Mouse (Mus musculus) forebrain, embryonic 10.5 days (tissue): Measurements from ENCODE around the gene Sorbs2. TPM values are rescaled to one million over a fixed set of nuclear protein-coding genes. Genes with fewer than 3 reads are reported as not detected.

Source experiments
- DNase-seq: peaks from one replicate; pipeline ENCODE4 v3.0.0-alpha.2; 2017; ENCODE audit warnings: low spot score; ENCODE audit errors: extremely low spot score
- H3K27ac ChIP-seq: fragments of 300-500 bp; sonication (generic); 2 replicates; pipeline ENCODE4 v1.5.1; 2016; ENCODE audit warnings: mild to moderate bottlenecking
- H3K27me3 ChIP-seq: fragments of 300-500 bp; sonication (generic); 2 replicates; pipeline ENCODE4 v1.6.1; 2016; ENCODE audit warnings: mild to moderate bottlenecking; ENCODE audit not compliant: poor library complexity, severe bottlenecking
- H3K36me3 ChIP-seq: fragments of 300-500 bp; sonication (generic); replicated peaks from 2 replicates; pipeline ENCODE4 v1.6.1; 2016; ENCODE audit warnings: mild to moderate bottlenecking, moderate library complexity
- H3K4me1 ChIP-seq: fragments of 300-500 bp; sonication (generic); 2 replicates; pipeline ENCODE4 v1.6.1; 2016
- H3K4me3 ChIP-seq: fragments of 300-500 bp; sonication (generic); 2 replicates; pipeline ENCODE4 v1.5.1; 2016; ENCODE audit warnings: mild to moderate bottlenecking, moderate library complexity
- H3K9me3 ChIP-seq: fragments of 300-500 bp; sonication (generic); 2 replicates; pipeline ENCODE4 v1.6.1; 2016; ENCODE audit warnings: mild to moderate bottlenecking, moderate library complexity
- WGBS: fragments of 180-500 bp; shearing (Covaris S2); methylation state at CpG from one replicate; pipeline ENCODE4 v1.1.7; 2016; 5-methylcytosine and 5-hydroxymethylcytosine counted together
- polyA plus RNA-seq: library from polyadenylated mRNA; unstranded; fragments of >200 nt; fragmentation: Nextera tagmentation; extraction: Ambion mirVana; gene quantifications from 2 replicates; pipeline ENCODE4 v1.2.1, GENCODE M21; 2016

The Sorbs2 gene
- polyA plus RNA-seq, 1 experiment from 2014 or later = 48.3 TPM

GRCm38 (mm10) chr8:45755972-45756371, 248.4 kb downstream of the Sorbs2 start:
- no peak for DNase-seq
- Histone ChIP-seq H3K4me1 (no peaks in the 10 kb centered on the region), H3K27me3 (no peaks in the 10 kb centered on the region), H3K9me3 (no peaks in the 10 kb centered on the region), H3K27ac (no peak overlapping the region), H3K4me3 (no peak overlapping the region), H3K36me3 (no peaks in the 10 kb centered on the region)
- WGBS = 93% methylated on average over 7 of the region's 7 CpGs

- H3K27ac ChIP-seq = no peak overlapping the region
- no peak overlapping the region for H3K4me3 ChIP-seq
- no peak for DNase-seq
- H3K36me3 ChIP-seq = peaks cover 8% of the 10 kb centered on the region
- no peaks in the 10 kb centered on the region for H3K27me3 ChIP-seq
- H3K9me3 ChIP-seq = no peaks in the 10 kb centered on the region
- H3K4me1 ChIP-seq = peaks cover 6% of the 10 kb centered on the region
- WGBS = 89% methylated on average over 9 of the region's 9 CpGs
Observed at GRCm38 (mm10) chr8:45760622-45761021, 253.0 kb downstream of the Sorbs2 start.

GRCm38 (mm10) chr8:45761053-45761452, 253.5 kb downstream of the Sorbs2 start:
- H3K36me3 ChIP-seq = peaks cover 8% of the 10 kb centered on the region

GRCm38 (mm10) chr8:45762982-45763689, 255.5 kb downstream of the Sorbs2 start:
- Histone ChIP-seq H3K4me1 (peaks cover 6% of the 10 kb centered on the region), H3K4me3 (no peak overlapping the region), H3K27me3 (no peaks in the 10 kb centered on the region), H3K27ac (no peak overlapping the region), H3K36me3 (peaks cover 8% of the 10 kb centered on the region), H3K9me3 (no peaks in the 10 kb centered on the region)
- 85% methylated on average over 15 of the region's 15 CpGs for WGBS
- no peak for DNase-seq

More at GRCm38 (mm10) chr8:45761053-45761452, 253.5 kb downstream of the Sorbs2 start:
- Histone ChIP-seq H3K4me3 (no peak overlapping the region), H3K9me3 (no peaks in the 10 kb centered on the region), H3K27ac (no peak overlapping the region), H3K4me1 (peaks cover 6% of the 10 kb centered on the region), H3K27me3 (no peaks in the 10 kb centered on the region)
- DNase-seq = no peak
- 88% methylated on average over 1 of the region's 1 CpGs for WGBS

GRCm38 (mm10) chr8:45763690-45764342, 256.2 kb downstream of the Sorbs2 start:
- WGBS = 70% methylated on average over 11 of the region's 11 CpGs
- H3K36me3 ChIP-seq = peaks cover 10% of the 10 kb centered on the region
- H3K27me3 ChIP-seq = no peaks in the 10 kb centered on the region
- H3K4me1 ChIP-seq = peaks cover 6% of the 10 kb centered on the region
- H3K27ac ChIP-seq = no peak overlapping the region
- H3K9me3 ChIP-seq = no peaks in the 10 kb centered on the region
- no peak for DNase-seq
- no peak overlapping the region for H3K4me3 ChIP-seq

GRCm38 (mm10) chr8:45766138-45766537, 258.6 kb downstream of the Sorbs2 start:
- H3K4me1 ChIP-seq = peaks cover 6% of the 10 kb centered on the region
- 86% methylated on average over 11 of the region's 11 CpGs for WGBS

GRCm38 (mm10) chr8:45774841-45775240, 267.3 kb downstream of the Sorbs2 start:
- H3K4me1 ChIP-seq = no peaks in the 10 kb centered on the region
- WGBS = 91% methylated on average over 5 of the region's 5 CpGs
- H3K36me3 ChIP-seq = peaks cover 54% of the 10 kb centered on the region
- no peaks in the 10 kb centered on the region for H3K9me3 ChIP-seq
- DNase-seq = no peak
- no peaks in the 10 kb centered on the region for H3K27me3 ChIP-seq
- H3K27ac ChIP-seq = no peak overlapping the region
- no peak overlapping the region for H3K4me3 ChIP-seq

More at GRCm38 (mm10) chr8:45766138-45766537, 258.6 kb downstream of the Sorbs2 start:
- DNase-seq = no peak
- H3K4me3 ChIP-seq = no peak overlapping the region
- no peak overlapping the region for H3K27ac ChIP-seq
- H3K9me3 ChIP-seq = no peaks in the 10 kb centered on the region
- no peaks in the 10 kb centered on the region for H3K27me3 ChIP-seq
- H3K36me3 ChIP-seq = peaks cover 21% of the 10 kb centered on the region

GRCm38 (mm10) chr8:45775481-45775880, 267.9 kb downstream of the Sorbs2 start:
- Histone ChIP-seq H3K27me3 (no peaks in the 10 kb centered on the region), H3K9me3 (no peaks in the 10 kb centered on the region), H3K36me3 (peaks cover 48% of the 10 kb centered on the region), H3K27ac (no peak overlapping the region), H3K4me3 (no peak overlapping the region), H3K4me1 (no peaks in the 10 kb centered on the region)
- WGBS = 95% methylated on average over 7 of the region's 7 CpGs
- no peak for DNase-seq

- H3K27ac ChIP-seq = no peak overlapping the region
- H3K36me3 ChIP-seq = peaks cover 43% of the 10 kb centered on the region
- 91% methylated on average over 9 of the region's 9 CpGs for WGBS
- H3K4me1 ChIP-seq = no peaks in the 10 kb centered on the region
- no peaks in the 10 kb centered on the region for H3K9me3 ChIP-seq
- no peaks in the 10 kb centered on the region for H3K27me3 ChIP-seq
- no peak overlapping the region for H3K4me3 ChIP-seq
- DNase-seq = no peak
Observed at GRCm38 (mm10) chr8:45776366-45776765, 268.8 kb downstream of the Sorbs2 start.

- no peak for DNase-seq
Observed at GRCm38 (mm10) chr8:45776977-45777376, 269.4 kb downstream of the Sorbs2 start.

GRCm38 (mm10) chr8:45780585-45780984, 273.0 kb downstream of the Sorbs2 start:
- Histone ChIP-seq H3K27me3 (no peaks in the 10 kb centered on the region), H3K4me1 (no peaks in the 10 kb centered on the region), H3K27ac (no peak overlapping the region), H3K4me3 (no peak overlapping the region), H3K36me3 (peaks cover 16% of the 10 kb centered on the region), H3K9me3 (no peaks in the 10 kb centered on the region)
- WGBS = 63% methylated on average over 4 of the region's 4 CpGs
- DNase-seq = no peak

More at GRCm38 (mm10) chr8:45776977-45777376, 269.4 kb downstream of the Sorbs2 start:
- no peaks in the 10 kb centered on the region for H3K4me1 ChIP-seq
- no peaks in the 10 kb centered on the region for H3K27me3 ChIP-seq
- H3K9me3 ChIP-seq = no peaks in the 10 kb centered on the region
- WGBS = 93% methylated on average over 7 of the region's 7 CpGs
- no peak overlapping the region for H3K4me3 ChIP-seq
- H3K36me3 ChIP-seq = peaks cover 36% of the 10 kb centered on the region
- no peak overlapping the region for H3K27ac ChIP-seq

- H3K4me3 ChIP-seq = no peak overlapping the region
- no peak for DNase-seq
- no peaks in the 10 kb centered on the region for H3K9me3 ChIP-seq
- no peaks in the 10 kb centered on the region for H3K4me1 ChIP-seq
- no peaks in the 10 kb centered on the region for H3K27me3 ChIP-seq
- WGBS = 87% methylated on average over 3 of the region's 3 CpGs
- no peak overlapping the region for H3K27ac ChIP-seq
- peaks cover 15% of the 10 kb centered on the region for H3K36me3 ChIP-seq
Observed at GRCm38 (mm10) chr8:45788610-45789009, 281.0 kb downstream of the Sorbs2 start.

GRCm38 (mm10) chr8:45794847-45795246, 287.3 kb downstream of the Sorbs2 start:
- Histone ChIP-seq H3K4me1 (no peaks in the 10 kb centered on the region), H3K4me3 (no peak overlapping the region), H3K9me3 (no peaks in the 10 kb centered on the region), H3K36me3 (peaks cover 34% of the 10 kb centered on the region), H3K27ac (no peak overlapping the region), H3K27me3 (no peaks in the 10 kb centered on the region)
- no peak for DNase-seq
- 89% methylated on average over 14 of the region's 14 CpGs for WGBS
